Mouse (Mus musculus): Measurements from ENCODE around the gene Plch1.

The Plch1 gene

GRCm38 (mm10) chr3:63668779-63669178 lies 230.5 kb downstream of the Plch1 start:
- no peak for DNase-seq

DNA sequence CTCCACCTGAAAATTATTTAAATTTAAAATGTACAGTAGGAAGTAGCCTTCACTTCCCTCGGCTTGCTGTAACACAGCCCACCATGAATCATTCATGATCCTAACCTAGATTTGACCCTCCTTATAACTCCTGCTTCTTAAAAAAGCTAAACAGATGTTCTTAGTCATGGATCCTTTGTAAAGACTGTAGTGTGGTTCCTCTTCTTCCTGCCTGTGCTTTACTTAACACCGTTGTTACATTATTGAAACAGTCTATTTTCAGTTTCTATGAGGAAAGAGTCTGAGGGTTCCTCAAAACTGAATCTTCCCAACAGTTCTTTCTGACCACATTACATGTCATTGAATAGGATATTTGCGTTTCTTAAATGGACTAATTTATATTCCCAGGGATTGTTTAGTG lies 234.0 kb downstream of the Plch1 start:
- DNase-seq = no peak

GRCm38 (mm10) chr3:63664575-63665243 lies 234.6 kb downstream of the Plch1 start:
- DNase-seq = no peak

Data from thymus, postnatal 14 days (tissue).